Mouse (Mus musculus): Measurements from ENCODE around the gene Aurkb.
"Not testable (repeated sequence)": the region's sequence is repeated elsewhere in the genome, so short reads cannot be mapped to it uniquely, and the experiment has no call there.

Aurkb gene

GRCm38 (mm10) chr11:69080855-69081222 lies 35.4 kb downstream of the Aurkb start:
- no peak for DNase-seq (ENCODE audit: low spot score in 2 of 2)

DNA sequence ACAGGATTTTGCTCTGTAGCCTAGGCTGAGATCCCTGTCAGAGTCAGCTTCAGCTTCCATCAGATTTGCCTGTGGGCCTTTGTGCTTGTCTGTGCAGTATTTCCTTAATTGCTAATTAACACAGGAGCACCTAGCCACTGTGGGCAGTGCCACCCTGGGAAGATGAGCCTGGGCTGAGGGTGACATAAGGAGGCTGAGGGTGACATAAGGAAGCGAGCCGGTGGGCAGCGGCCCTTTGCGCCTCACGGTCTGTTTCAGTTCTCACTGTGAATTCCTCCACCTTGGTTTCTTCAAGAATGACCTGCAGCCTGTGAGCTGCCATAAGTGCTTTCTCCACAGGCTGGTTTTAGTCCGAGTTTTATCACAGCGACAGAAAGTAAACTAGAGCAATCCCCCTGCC lies 36.2 kb downstream of the Aurkb start:
- DNase-seq (ENCODE audit: low spot score in 2 of 2): no peak

- DNase-seq (ENCODE audit: low spot score in 2 of 2): no peak
Measured at GRCm38 (mm10) chr11:69085608-69086007, 40.2 kb downstream of the Aurkb start.

GRCm38 (mm10) chr11:69086390-69086789 lies 40.9 kb downstream of the Aurkb start:
- DNase-seq (ENCODE audit: low spot score in 2 of 2): no peak

DNA sequence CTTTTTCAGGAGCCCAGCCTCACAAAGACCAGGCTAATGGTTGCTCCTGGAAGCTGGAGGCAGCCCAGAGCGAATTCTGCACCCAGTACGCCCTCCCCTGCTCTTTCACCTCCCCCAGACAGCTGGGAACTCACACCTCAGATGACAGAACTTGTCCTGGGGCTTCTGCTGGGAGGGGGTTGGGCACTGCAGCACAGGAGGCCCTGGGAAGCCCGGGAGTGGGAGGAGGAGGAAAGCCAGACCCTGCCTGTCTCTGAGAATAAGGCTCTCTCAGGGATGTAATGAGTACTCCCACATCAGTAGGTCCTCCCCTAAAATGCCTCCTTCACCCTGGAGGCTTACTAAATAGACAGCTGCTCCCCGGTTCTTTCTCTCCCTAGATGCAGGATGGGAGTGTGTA lies 41.6 kb downstream of the Aurkb start:
- DNase-seq (ENCODE audit: low spot score in 2 of 2): no peak

- DNase-seq (ENCODE audit: low spot score in 2 of 2): no peak
Measured at GRCm38 (mm10) chr11:69087597-69087996, 42.1 kb downstream of the Aurkb start.

- DNase-seq (ENCODE audit: low spot score in 2 of 2): peak; percentile 80 to 89
Measured at GRCm38 (mm10) chr11:69088103-69088855, 42.8 kb downstream of the Aurkb start, which contains the start of gene Vamp2. TSS of gene Vamp2 (plus strand) at chr11:69088490.

DNA sequence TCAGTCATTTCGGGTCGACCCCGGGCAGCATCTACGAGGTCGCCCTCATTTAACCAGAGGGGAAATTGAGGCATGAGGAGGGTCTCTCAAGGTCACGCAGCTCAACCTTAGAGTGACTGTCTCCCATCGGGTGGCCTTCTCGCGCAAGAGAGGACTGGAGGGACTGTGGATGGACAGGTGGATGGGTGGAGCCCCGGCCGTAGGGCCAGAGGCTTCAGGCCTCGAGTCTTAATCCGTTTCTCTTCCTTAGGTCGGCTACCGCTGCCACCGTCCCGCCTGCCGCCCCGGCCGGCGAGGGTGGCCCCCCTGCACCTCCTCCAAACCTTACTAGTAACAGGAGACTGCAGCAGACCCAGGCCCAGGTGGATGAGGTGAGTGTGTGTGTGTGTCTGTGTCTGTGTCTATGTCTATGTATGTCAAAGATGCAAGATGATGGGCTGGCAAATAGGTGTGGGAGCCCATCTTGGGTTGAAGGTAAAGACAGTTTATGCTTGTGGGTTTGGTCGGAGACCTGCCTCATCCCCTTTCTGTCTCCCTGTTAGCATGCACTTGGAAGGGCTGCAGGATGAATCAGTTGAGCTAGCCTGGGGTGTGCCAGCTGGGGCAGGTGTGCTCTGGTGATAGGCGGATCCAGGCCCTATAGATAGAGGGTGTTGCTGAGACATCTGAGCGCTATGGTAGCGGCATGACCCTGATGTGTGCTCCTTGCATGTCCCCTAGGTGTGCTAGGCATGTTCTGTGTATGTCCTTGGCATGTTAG lies 43.6 kb downstream of the Aurkb start:
- DNase-seq (ENCODE audit: low spot score in 2 of 2): no peak

- DNase-seq (ENCODE audit: low spot score in 2 of 2): no peak
Measured at GRCm38 (mm10) chr11:69089616-69090290, 44.3 kb downstream of the Aurkb start.

DNA sequence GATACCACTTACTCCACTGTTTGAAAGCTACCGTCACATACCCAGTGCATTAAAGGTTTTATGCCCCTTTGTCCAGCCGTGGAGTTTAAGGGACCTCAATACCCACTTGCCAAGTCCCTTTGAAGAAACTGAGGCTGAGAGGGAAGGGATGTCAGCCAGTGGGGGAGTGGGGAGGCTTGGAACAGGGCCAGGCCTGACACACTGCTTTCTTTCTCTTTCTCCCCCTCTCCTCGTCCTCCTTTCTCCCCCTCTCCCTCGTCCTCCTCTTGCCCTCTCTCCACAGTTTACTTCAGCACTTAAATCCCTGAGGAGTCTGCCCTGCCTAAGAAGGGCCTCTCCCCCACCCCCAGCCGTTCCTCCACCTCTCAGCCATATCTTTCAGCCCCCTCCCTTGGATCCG lies 44.9 kb downstream of the Aurkb start:
- no peak for DNase-seq (ENCODE audit: low spot score in 2 of 2)

DNA sequence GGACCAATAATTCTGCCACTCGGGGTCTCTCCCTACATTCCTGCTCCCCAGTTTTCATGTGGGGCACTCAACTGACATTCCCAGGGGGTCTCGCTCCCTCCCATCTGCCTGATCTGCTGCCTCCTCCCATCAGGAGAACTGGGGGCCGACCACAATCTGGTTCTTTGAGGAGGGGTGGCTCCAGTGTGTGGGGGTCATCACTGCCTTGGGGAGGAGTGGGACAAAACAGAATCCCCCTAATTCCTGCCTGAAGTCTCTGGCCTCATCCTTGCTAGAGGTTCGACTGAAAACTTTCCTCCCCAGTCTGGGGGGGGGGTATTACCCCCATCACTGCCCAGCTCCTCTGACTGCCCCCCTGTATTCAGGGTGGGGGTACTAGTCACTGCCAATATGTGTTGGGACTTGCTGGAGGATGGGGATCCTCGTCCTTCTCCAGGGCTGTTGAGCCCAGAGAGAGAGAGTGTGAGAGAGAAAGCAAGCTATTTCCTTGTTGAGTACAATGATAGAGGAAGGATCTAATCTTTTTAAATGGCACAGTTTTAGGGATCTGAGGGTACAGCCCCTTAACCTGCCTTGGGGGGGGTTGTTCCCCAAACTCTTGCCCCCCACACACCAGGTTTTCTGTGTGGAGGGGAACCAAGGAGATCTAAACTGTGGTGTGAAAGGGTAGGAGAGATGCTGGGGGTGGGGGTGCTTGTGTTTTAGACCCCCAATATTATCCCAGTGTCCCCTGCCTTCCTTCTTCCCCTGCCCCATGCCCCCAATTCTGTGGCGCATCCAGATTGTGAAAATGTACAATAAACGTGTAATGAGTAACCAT lies 46.3 kb downstream of the Aurkb start:
- DNase-seq (ENCODE audit: low spot score in 2 of 2): no peak

- peak; percentile 75 to 90 for DNase-seq (ENCODE audit: low spot score in 2 of 2)
Measured at GRCm38 (mm10) chr11:69092386-69092751, 46.9 kb downstream of the Aurkb start.

DNA sequence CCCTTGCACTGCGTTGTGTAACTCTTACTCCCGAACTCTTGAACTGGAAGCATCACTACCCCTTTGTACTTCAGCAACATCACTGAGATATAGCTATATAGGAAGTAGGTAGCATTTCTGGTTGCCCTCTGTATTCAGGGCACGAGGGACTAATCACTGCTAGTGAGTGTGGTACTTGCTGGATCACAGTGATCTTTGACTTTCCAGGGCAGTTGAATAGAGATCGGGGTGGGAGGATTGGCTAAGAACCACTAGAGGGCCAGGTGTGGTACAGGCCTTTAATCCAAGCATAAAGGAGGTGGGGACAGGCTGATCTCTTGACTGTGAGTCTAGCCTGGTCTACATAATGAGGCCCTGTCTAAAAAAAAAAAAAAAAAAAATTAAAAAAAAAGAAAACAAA lies 47.4 kb downstream of the Aurkb start:
- no peak for DNase-seq (ENCODE audit: low spot score in 2 of 2)

- DNase-seq (ENCODE audit: low spot score in 2 of 2): not testable (repeated sequence)
Measured at GRCm38 (mm10) chr11:69093856-69094255, 48.4 kb downstream of the Aurkb start.

- DNase-seq (ENCODE audit: low spot score in 2 of 2): peak; percentile 95 to 99
Measured at GRCm38 (mm10) chr11:69094697-69095429, 49.4 kb downstream of the Aurkb start, which contains the start of gene Per1. TSS of gene Per1 (plus strand) at chr11:69095217.

GRCm38 (mm10) chr11:69095511-69096231 lies 50.2 kb downstream of the Aurkb start:
- peak in 1 of 2 experiments; percentile 19 for DNase-seq (ENCODE audit: low spot score in 2 of 2)

DNA sequence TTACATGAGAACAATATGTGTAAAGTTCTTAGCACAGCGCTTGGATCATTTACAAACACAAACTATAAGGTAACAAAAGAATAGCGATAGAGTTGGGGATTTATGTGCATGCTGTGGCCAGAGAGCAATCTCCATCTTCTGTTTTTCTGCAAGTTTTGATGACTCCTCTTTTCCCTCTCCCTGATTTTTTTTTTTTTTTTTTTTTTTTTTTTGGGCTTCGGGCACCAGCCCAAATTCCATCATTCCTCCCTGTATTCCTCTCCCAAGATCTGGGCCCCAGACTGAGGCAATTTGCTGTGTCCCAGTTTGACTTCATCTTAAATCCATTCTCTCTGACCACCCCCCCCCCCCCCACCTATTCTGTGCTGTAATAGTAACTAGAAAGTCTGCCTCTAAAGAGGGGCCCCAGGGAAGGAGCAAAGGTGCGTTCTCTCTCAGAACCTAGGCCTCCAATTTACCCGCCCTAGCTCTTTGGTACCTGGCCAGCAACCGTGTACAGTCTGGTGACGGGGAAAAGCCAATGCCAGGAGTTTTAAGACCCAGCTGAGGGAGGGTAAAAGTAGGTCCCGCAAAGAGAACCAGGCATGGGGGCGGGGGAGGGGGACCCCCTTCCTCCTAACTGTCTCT lies 51.0 kb downstream of the Aurkb start:
- no peak for DNase-seq (ENCODE audit: low spot score in 2 of 2)

GRCm38 (mm10) chr11:69096987-69097900 lies 51.8 kb downstream of the Aurkb start:
- DNase-seq (ENCODE audit: low spot score in 2 of 2): peak; percentile 81 to 85

Data from thymus, postnatal 10 days (tissue).